Mouse (Mus musculus) right cerebral cortex, adult 2 months (tissue): ENCODE measurements at regions not wholly inside any gene's neighbourhood (a gene's known extent, or its start where the extent isn't known, plus 50 kb on each side); places are given as distances from the start of the nearest gene placed in this dataset.

Experiments used
- DNase-seq, 2 experiments: peaks; one replicate each; pipeline ENCODE4 v3.0.0; 2021 to 2022; ENCODE audit warnings: low spot score in 2 of 2

DNA sequence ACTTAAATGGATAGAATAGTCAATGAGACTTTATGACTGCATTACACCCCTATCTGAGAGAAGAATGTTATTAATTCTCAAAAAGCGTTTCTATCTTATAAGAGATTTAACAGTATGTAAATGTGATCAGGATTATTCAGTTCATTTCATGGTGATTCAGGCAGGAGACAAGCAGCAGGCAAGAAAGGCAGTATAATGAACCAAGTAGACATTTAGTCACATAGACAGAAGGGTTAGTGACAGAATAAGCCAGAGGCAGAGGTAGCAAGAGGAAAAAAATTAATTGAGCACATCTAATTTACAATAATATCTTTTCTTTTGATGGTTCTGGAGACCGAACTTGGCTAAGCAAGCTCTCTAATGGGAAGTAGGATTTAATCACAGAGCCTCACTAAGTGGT lies 102.9 kb upstream of the Rsrc1 start:
- no peak for DNase-seq

- peak in 1 of 2 experiments; percentile 3 for DNase-seq
These were observed 98.5 kb upstream of the Rsrc1 start for GRCm38 (mm10) chr3:66882697-66883096.

DNA sequence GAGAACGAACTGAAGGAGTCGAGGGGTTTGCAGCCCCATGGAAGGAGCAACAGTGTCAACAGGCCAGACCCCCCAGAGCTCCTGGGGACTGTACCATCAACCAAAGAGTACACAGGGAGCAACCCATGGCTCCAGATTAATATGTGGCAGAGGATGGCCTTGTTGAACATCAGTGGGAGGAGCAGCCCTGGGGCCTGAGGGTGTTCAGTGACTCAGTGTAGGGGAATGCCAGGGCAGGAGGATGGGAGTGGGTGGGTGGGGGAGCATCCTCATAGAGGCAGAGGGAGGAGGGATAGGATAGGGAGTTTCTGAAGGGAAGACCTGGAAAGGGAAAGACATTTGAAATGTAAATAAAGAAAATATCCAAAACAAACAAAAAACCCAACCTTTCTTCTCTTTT lies 85.5 kb upstream of the Rsrc1 start:
- DNase-seq = no peak
